Mouse (Mus musculus): ENCODE data around the gene Usp2.

GRCm38 (mm10) chr9:44101490-44101889 is 34.7 kb downstream of the Usp2 start, which contains the start of gene Mfrp:
- TF ChIP-seq CTCF (IDR thresholded peaks at IDR 0.05; ENCODE audit: low read depth, low read length): no peak
- TF ChIP-seq GATA1 (IDR thresholded peaks at IDR 0.05; ENCODE audit: borderline replicate concordance, low read length): no peak
- TF ChIP-seq TAL1 (conservative IDR thresholded peaks at IDR 0.05; ENCODE audit: low read depth, low read length): no peak
